Mouse (Mus musculus) stomach, adult 2 months (tissue): Measurements from ENCODE around the gene Olfr700. TPM values are rescaled to one million over a fixed set of nuclear protein-coding genes. Genes with fewer than 3 reads are reported as not detected.

Source experiments
- polyA plus RNA-seq: library from polyadenylated mRNA; depleted of rRNA; stranded (reverse); fragments of >200 nt; gene quantifications from 2 replicates; pipeline ENCODE4 v1.2.3, GENCODE M21; 2012; rRNA removed

The Olfr700 gene
- not detected in 2 replicates for polyA plus RNA-seq

GRCm38 (mm10) chr7:106808734-106809133 is at the start of gene Olfr700:
Gene Olfr700 (minus strand): TSS chr7:106808834.

GRCm38 (mm10) chr7:106843060-106843459 is 34.4 kb upstream of the Olfr700 start, which contains the start of gene Olfr703:
Gene Olfr703 (plus strand): TSS chr7:106843360.

GRCm38 (mm10) chr7:106833793-106834192 is 25.2 kb upstream of the Olfr700 start, which contains the start of gene Olfr702:
Gene Olfr702 (minus strand): TSS chr7:106833893.

GRCm38 (mm10) chr7:106813829-106814228 is 5.2 kb upstream of the Olfr700 start, which contains the start of gene Olfr701:
Gene Olfr701 (plus strand): TSS chr7:106814129.

GRCm38 (mm10) chr7:106793098-106793497 is 15.5 kb downstream of the Olfr700 start, which contains the start of gene Olfr699:
Gene Olfr699 (minus strand): TSS chr7:106793198.

Other genes with a start within 250 kb of the Olfr700 start
- gene Olfr693, start 128.2 kb downstream of the Olfr700 start, polyA plus RNA-seq: not detected in 2 replicates
- gene Olfr694, start 117.0 kb downstream of the Olfr700 start, polyA plus RNA-seq: not detected in 2 replicates
- gene Olfr695, start 92.4 kb downstream of the Olfr700 start, polyA plus RNA-seq: not detected in 2 replicates
- not detected in 2 replicates for gene Olfr697, start 66.4 kb downstream of the Olfr700 start, polyA plus RNA-seq
- gene Olfr698, start 53.4 kb downstream of the Olfr700 start, polyA plus RNA-seq: not detected in 2 replicates
- gene Olfr699, start 15.6 kb downstream of the Olfr700 start, polyA plus RNA-seq: not detected in 2 replicates
- not detected in 2 replicates for gene Olfr701, start 5.3 kb upstream of the Olfr700 start, polyA plus RNA-seq
- not detected in 2 replicates for gene Olfr702, start 25.1 kb upstream of the Olfr700 start, polyA plus RNA-seq
- not detected in 2 replicates for gene Olfr703, start 34.5 kb upstream of the Olfr700 start, polyA plus RNA-seq
- not detected in 2 replicates for gene Olfr704, start 54.4 kb upstream of the Olfr700 start, polyA plus RNA-seq
- gene Olfr705, start 68.1 kb upstream of the Olfr700 start, polyA plus RNA-seq: not detected in 2 replicates
- not detected in 2 replicates for gene Olfr706, start 79.3 kb upstream of the Olfr700 start, polyA plus RNA-seq
- gene Olfr707, start 92.4 kb upstream of the Olfr700 start, polyA plus RNA-seq: not detected in 2 replicates
- gene Olfr1532-ps1, start 99.2 kb upstream of the Olfr700 start, polyA plus RNA-seq: not detected in 2 replicates
- not detected in 2 replicates for gene Olfr709-ps1, start 123.4 kb upstream of the Olfr700 start, polyA plus RNA-seq
- gene Olfr710, start 139.5 kb upstream of the Olfr700 start, polyA plus RNA-seq: not detected in 2 replicates
- gene Olfr6, start 155.1 kb upstream of the Olfr700 start, polyA plus RNA-seq: not detected in 2 replicates
- not detected in 2 replicates for gene Olfr711, start 166.6 kb upstream of the Olfr700 start, polyA plus RNA-seq
- not detected in 2 replicates for gene Olfr2, start 197.2 kb upstream of the Olfr700 start, polyA plus RNA-seq
- gene Olfr713, start 222.3 kb upstream of the Olfr700 start, polyA plus RNA-seq: not detected in 2 replicates